Mouse (Mus musculus) kidney, postnatal 4 days (tissue): ENCODE measurements around the gene Efcab9.
"Not testable (repeated sequence)": the region's sequence is repeated elsewhere in the genome, so short reads cannot be mapped to it uniquely, and the experiment has no call there.

Experiments used
- DNase-seq, 2 experiments: peaks; one replicate each; pipeline ENCODE4 v3.0.0; 2021; ENCODE audit warnings: mixed read lengths in 2 of 2

Efcab9 gene

GRCm38 (mm10) chr11:32535646-32536045, 3.8 kb upstream of the Efcab9 start:
- no peak for DNase-seq

- peak in 1 of 2 experiments; percentile 28 for DNase-seq
These were observed 2.7 kb upstream of the Efcab9 start for GRCm38 (mm10) chr11:32534453-32535075.

- peak; percentile 64 to 68 for DNase-seq
These were observed 1.8 kb upstream of the Efcab9 start for GRCm38 (mm10) chr11:32533482-32534261.

GRCm38 (mm10) chr11:32532765-32533481, 1.0 kb upstream of the Efcab9 start, which contains the start of gene Stk10:
Gene Stk10 (plus strand): TSS chr11:32533305.
- DNase-seq, result peak; percentile 90 to 94

GRCm38 (mm10) chr11:32530151-32530550, 1.7 kb downstream of the Efcab9 start:
- no peak for DNase-seq

GRCm38 (mm10) chr11:32527006-32527405, 4.9 kb downstream of the Efcab9 start:
- DNase-seq, result no peak

- no peak for DNase-seq
These were observed 7.6 kb downstream of the Efcab9 start for GRCm38 (mm10) chr11:32524122-32524920.

- DNase-seq, result no peak
These were observed 10.6 kb downstream of the Efcab9 start for GRCm38 (mm10) chr11:32521246-32521645.

- DNase-seq, result no peak
These were observed 12.5 kb downstream of the Efcab9 start for GRCm38 (mm10) chr11:32519354-32519753.

GRCm38 (mm10) chr11:32518770-32519169, 13.1 kb downstream of the Efcab9 start:
- no peak for DNase-seq

- no peak for DNase-seq
These were observed 14.8 kb downstream of the Efcab9 start for GRCm38 (mm10) chr11:32516916-32517712.

- DNase-seq, result no peak
These were observed 15.8 kb downstream of the Efcab9 start for GRCm38 (mm10) chr11:32516091-32516490.

- not testable (repeated sequence) for DNase-seq
These were observed 17.0 kb downstream of the Efcab9 start for GRCm38 (mm10) chr11:32514853-32515252.

- DNase-seq, result no peak
These were observed 21.0 kb downstream of the Efcab9 start for GRCm38 (mm10) chr11:32510930-32511329.

GRCm38 (mm10) chr11:32505091-32505739, 26.7 kb downstream of the Efcab9 start:
- no peak for DNase-seq

- no peak for DNase-seq
These were observed 28.2 kb downstream of the Efcab9 start for GRCm38 (mm10) chr11:32503711-32504110.

- DNase-seq, result peak; percentile 14 to 29
These were observed 31.9 kb downstream of the Efcab9 start for GRCm38 (mm10) chr11:32499931-32500330.

- peak; percentile 60 to 67 for DNase-seq
These were observed 32.9 kb downstream of the Efcab9 start for GRCm38 (mm10) chr11:32498757-32499535.

GRCm38 (mm10) chr11:32495283-32495682, 36.6 kb downstream of the Efcab9 start:
- DNase-seq, result no peak

GRCm38 (mm10) chr11:32493312-32493711, 38.6 kb downstream of the Efcab9 start:
- no peak for DNase-seq
